In the genomic region with DNA sequence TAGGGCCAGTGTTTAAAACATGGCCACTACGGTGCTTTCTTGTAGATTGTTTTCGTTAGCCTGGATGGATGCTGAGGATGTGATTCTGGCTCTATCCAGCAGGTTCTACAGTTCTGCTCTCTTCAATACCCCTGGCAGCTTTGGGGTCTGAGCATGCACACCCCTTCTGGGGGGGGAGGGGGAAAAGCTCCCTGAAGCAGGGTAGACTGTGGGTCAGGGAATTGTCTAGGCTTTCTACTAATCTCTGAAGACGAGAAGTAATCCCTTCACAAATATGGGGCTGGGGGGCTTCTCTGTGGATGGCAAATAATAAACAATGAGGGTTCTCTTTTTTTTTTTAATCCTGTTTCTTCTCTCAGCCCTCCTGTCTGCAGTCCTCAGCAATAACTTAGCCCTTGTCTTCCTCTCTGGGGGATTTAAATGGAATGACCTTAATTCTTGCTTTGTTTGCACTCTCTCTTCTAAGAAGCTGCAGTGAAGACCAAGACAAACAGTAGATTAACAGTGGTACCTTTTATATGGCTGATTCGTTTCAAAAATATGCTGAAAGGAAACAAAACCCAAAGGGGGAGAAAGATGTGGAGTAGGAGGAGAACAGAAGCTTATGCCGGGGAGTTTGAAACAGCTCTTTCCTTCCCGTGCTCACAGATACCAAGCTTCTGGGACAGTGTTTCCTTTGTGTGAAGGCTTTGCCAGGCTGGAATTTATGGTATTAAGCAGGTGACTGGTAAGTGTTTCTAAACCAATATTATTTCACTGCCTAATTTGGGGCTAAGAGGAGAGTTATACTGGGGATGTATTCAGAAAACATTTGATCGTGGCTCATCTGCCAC, we compare ENCODE assay signal across 20 mouse cellular contexts.
DNase-seq lines count a peak whose midpoint lies in the region; ATAC-seq and TF ChIP-seq lines count a peak whose summit lies in the region.
"Had no signal": no experiment of that assay in that cellular context is flagged by ENCODE, and none has a peak within 500 bp of the region (broad histone marks: within the 10 kb centered on the region; RNA-seq: fewer than 3 reads in every experiment).

No protein-coding gene starts in this region.

- H3K4me1 ChIP-seq in forebrain, embryonic 12.5 days = peaks cover 18% of the 10 kb centered on the region
- no peaks in the 10 kb centered on the region for H3K4me1 ChIP-seq in forebrain, embryonic 14.5 days (ENCODE audit: control insufficient read depth, insufficient read depth, low read length)
- H3K4me1 ChIP-seq in lung, postnatal 0 days (ENCODE audit: insufficient read depth, low read depth, low read length) = peaks cover 3% of the 10 kb centered on the region; the same call in 1 of the 2 replicates
- H3K4me1 ChIP-seq in midbrain, embryonic 12.5 days = peaks cover 9% of the 10 kb centered on the region
- H3K4me1 ChIP-seq in kidney, embryonic 16.5 days (ENCODE audit: insufficient read depth, low read length) = no peaks in the 10 kb centered on the region
- H3K4me1 ChIP-seq: embryonic facial prominence, embryonic 13.5 days; neural tube, embryonic 15.5 days had no signal

- H3K27ac ChIP-seq in forebrain, embryonic 12.5 days = no peak overlapping the region
- no peak overlapping the region for H3K27ac ChIP-seq in forebrain, embryonic 14.5 days (ENCODE audit: low read depth, low read length)
- peak overlapping the region; percentile 65 for H3K27ac ChIP-seq in lung, postnatal 0 days (ENCODE audit: low read length)
- H3K27ac ChIP-seq in midbrain, embryonic 12.5 days (replicated peaks) = peak overlapping the region; percentile 54; the same call in 1 of the 2 replicates
- no peak overlapping the region for H3K27ac ChIP-seq in kidney, embryonic 16.5 days (ENCODE audit: low read length)
- H3K27ac ChIP-seq: embryonic facial prominence, embryonic 13.5 days; hindbrain, embryonic 13.5 days; kidney, postnatal 0 days; neural tube, embryonic 15.5 days had no signal

- TF ChIP-seq CTCF in lung, postnatal 0 days (IDR thresholded peaks at IDR 0.05) = no peak

- H3K4me3 ChIP-seq in forebrain, embryonic 12.5 days (replicated peaks) = no peak overlapping the region
- H3K4me3 ChIP-seq in forebrain, embryonic 14.5 days (ENCODE audit: low read depth, low read length) = no peak overlapping the region
- no peak overlapping the region for H3K4me3 ChIP-seq in lung, postnatal 0 days (ENCODE audit: low read depth, low read length)
- H3K4me3 ChIP-seq in midbrain, embryonic 12.5 days = no peak overlapping the region
- H3K4me3 ChIP-seq in kidney, embryonic 16.5 days (ENCODE audit: low read length) = no peak overlapping the region
- H3K4me3 ChIP-seq: embryonic facial prominence, embryonic 13.5 days; erythroblast, embryonic 14.5 days; hindbrain, embryonic 13.5 days; neural tube, embryonic 15.5 days had no signal

- H3K4me2 ChIP-seq in forebrain, embryonic 12.5 days = no peak overlapping the region
- no peak overlapping the region for H3K4me2 ChIP-seq in forebrain, embryonic 14.5 days (ENCODE audit: low read length)
- peak overlapping the region; percentile 39 for H3K4me2 ChIP-seq in lung, postnatal 0 days (replicated peaks; ENCODE audit: low read depth, low read length)
- H3K4me2 ChIP-seq in midbrain, embryonic 12.5 days (replicated peaks) = peak overlapping the region; percentile 6
- no peak overlapping the region for H3K4me2 ChIP-seq in kidney, embryonic 16.5 days (replicated peaks; ENCODE audit: low read depth, low read length)
- H3K4me2 ChIP-seq: embryonic facial prominence, embryonic 13.5 days; hindbrain, embryonic 13.5 days; neural tube, embryonic 15.5 days had no signal

- no peak overlapping the region for H3K9ac ChIP-seq in forebrain, embryonic 12.5 days
- H3K9ac ChIP-seq in forebrain, embryonic 14.5 days (ENCODE audit: low read length) = no peak overlapping the region
- H3K9ac ChIP-seq in lung, postnatal 0 days (replicated peaks; ENCODE audit: low read depth) = 0 out of 2 replicates have a peak overlapping the region, but pooled peaks have one; percentile 1
- no peak overlapping the region for H3K9ac ChIP-seq in midbrain, embryonic 12.5 days (replicated peaks)
- H3K9ac ChIP-seq in kidney, embryonic 16.5 days (replicated peaks; ENCODE audit: low read length) = no peak overlapping the region
- H3K9ac ChIP-seq: embryonic facial prominence, embryonic 13.5 days; forebrain, postnatal 0 days; hindbrain, embryonic 13.5 days; neural tube, embryonic 15.5 days had no signal

- H3K36me3 ChIP-seq in forebrain, embryonic 12.5 days (replicated peaks) = no peaks in the 10 kb centered on the region
- no peaks in the 10 kb centered on the region for H3K36me3 ChIP-seq in forebrain, embryonic 14.5 days (ENCODE audit: control insufficient read depth, insufficient read depth, low read length)
- no peaks in the 10 kb centered on the region for H3K36me3 ChIP-seq in lung, postnatal 0 days (ENCODE audit: insufficient read depth, low read length)
- H3K36me3 ChIP-seq in midbrain, embryonic 12.5 days = no peaks in the 10 kb centered on the region
- H3K36me3 ChIP-seq in kidney, embryonic 16.5 days (ENCODE audit: insufficient read depth, low read length) = no peaks in the 10 kb centered on the region
- H3K36me3 ChIP-seq: embryonic facial prominence, embryonic 13.5 days; hindbrain, embryonic 13.5 days; neural tube, embryonic 15.5 days had no signal

- WGBS in forebrain, embryonic 12.5 days = 27% methylated on average over 7 of the region's 7 CpGs
- WGBS in forebrain, embryonic 14.5 days = 23% methylated on average over 7 of the region's 7 CpGs
- WGBS in lung, postnatal 0 days = 43% methylated on average over 7 of the region's 7 CpGs
- WGBS in midbrain, embryonic 12.5 days = 17% methylated on average over 7 of the region's 7 CpGs
- WGBS in kidney, embryonic 16.5 days = 63% methylated on average over 7 of the region's 7 CpGs

- ATAC-seq in forebrain, embryonic 12.5 days (ENCODE audit: low FRiP score) = peak; percentile 62; the same call in 1 of the 2 replicates
- ATAC-seq in forebrain, embryonic 14.5 days = no peak
- ATAC-seq in lung, postnatal 0 days = peak; percentile 18; the same call in 1 of the 2 replicates
- peak; percentile 68 for ATAC-seq in midbrain, embryonic 12.5 days (ENCODE audit: low FRiP score, low read depth)
- ATAC-seq in kidney, embryonic 16.5 days (ENCODE audit: low FRiP score, low TSS enrichment) = no peak
- ATAC-seq: forebrain, postnatal 0 days had no signal

- no peak for DNase-seq in forebrain, embryonic 14.5 days (ENCODE audit: low spot score)
- no peak for DNase-seq in lung, postnatal 0 days (ENCODE audit: low spot score)
- DNase-seq in lung, postnatal 25 days (ENCODE audit: low spot score) = no peak
- DNase-seq in retina, postnatal 1 day = peak; percentile 76
- no peak for DNase-seq in right cerebral cortex, postnatal 4 days
- DNase-seq: adrenal gland, postnatal 14 days; cerebellum, adult 9-10 months; forebrain, postnatal 0 days; gastrocnemius, postnatal 25 days; heart, postnatal 36 days; kidney, adult 11 months; layer of hippocampus, adult 9-11 months had no signal

- no peaks in the 10 kb centered on the region for H3K9me3 ChIP-seq in forebrain, embryonic 12.5 days
- no peaks in the 10 kb centered on the region for H3K9me3 ChIP-seq in forebrain, embryonic 14.5 days (replicated peaks; ENCODE audit: control insufficient read depth, low read length)
- no peaks in the 10 kb centered on the region for H3K9me3 ChIP-seq in lung, postnatal 0 days (ENCODE audit: low read length)
- no peaks in the 10 kb centered on the region for H3K9me3 ChIP-seq in midbrain, embryonic 12.5 days
- H3K9me3 ChIP-seq in kidney, embryonic 16.5 days (ENCODE audit: low read length) = no peaks in the 10 kb centered on the region
- H3K9me3 ChIP-seq: embryonic facial prominence, embryonic 13.5 days; hindbrain, embryonic 13.5 days; neural tube, embryonic 15.5 days had no signal

- TF ChIP-seq EP300 in lung, postnatal 0 days (IDR thresholded peaks at IDR 0.05) = peak; percentile 51

- peaks cover 5% of the 10 kb centered on the region; the same call in 1 of the 2 replicates for H3K27me3 ChIP-seq in forebrain, embryonic 12.5 days
- no peaks in the 10 kb centered on the region for H3K27me3 ChIP-seq in forebrain, embryonic 14.5 days (replicated peaks; ENCODE audit: control insufficient read depth, insufficient read depth, low read length)
- no peaks in the 10 kb centered on the region for H3K27me3 ChIP-seq in lung, postnatal 0 days (replicated peaks; ENCODE audit: insufficient read depth, low read length)
- H3K27me3 ChIP-seq in midbrain, embryonic 12.5 days = peaks cover 20% of the 10 kb centered on the region
- H3K27me3 ChIP-seq in kidney, embryonic 16.5 days (ENCODE audit: insufficient read depth, low read length) = no peaks in the 10 kb centered on the region
- H3K27me3 ChIP-seq: embryonic facial prominence, embryonic 13.5 days; hindbrain, embryonic 13.5 days; neural tube, embryonic 15.5 days had no signal

Comparison
In these comparisons a context has a peak if more than half of its experiments do, and no peak if none do; other contexts are left out.
1. ATAC-seq: peak in forebrain, embryonic 12.5 days (single experiment), lung, postnatal 0 days (single experiment) and midbrain, embryonic 12.5 days (single experiment); none in forebrain, embryonic 14.5 days (single experiment) and kidney, embryonic 16.5 days (single experiment).
2. H3K27ac ChIP-seq: peak in lung, postnatal 0 days (single experiment) and midbrain, embryonic 12.5 days (single experiment); none in forebrain, embryonic 12.5 days (single experiment), forebrain, embryonic 14.5 days (single experiment) and kidney, embryonic 16.5 days (single experiment).
3. H3K4me2 ChIP-seq: peak in lung, postnatal 0 days (single experiment) and midbrain, embryonic 12.5 days (single experiment); none in forebrain, embryonic 12.5 days (single experiment), forebrain, embryonic 14.5 days (single experiment) and kidney, embryonic 16.5 days (single experiment).